Mouse (Mus musculus) embryonic facial prominence, embryonic 14.5 days (tissue): ENCODE measurements around the gene Gm49395. TPM values are rescaled to one million over a fixed set of nuclear protein-coding genes. Genes with fewer than 3 reads are reported as not detected.

Source experiments
- polyA plus RNA-seq: library from polyadenylated mRNA; unstranded; fragments of >200 nt; fragmentation: Nextera tagmentation; extraction: Ambion mirVana; gene quantifications from 2 replicates; pipeline ENCODE4 v1.2.1, GENCODE M21; 2014

The Gm49395 gene
- polyA plus RNA-seq, 1 experiment from 2014 or later, result 4.7 TPM

Other genes with a start within 250 kb of the Gm49395 start
- 3.4 and 5.0 TPM in 2 replicates for gene Itga2, start 169.8 kb downstream of the Gm49395 start, polyA plus RNA-seq
- 6.6 and 6.7 TPM in 2 replicates for gene Pelo, start 11.7 kb downstream of the Gm49395 start, polyA plus RNA-seq
- 11.6 and 12.6 TPM in 2 replicates for gene Itga1, start within 50 bp of the Gm49395 start, polyA plus RNA-seq